Mouse (Mus musculus) C2C12 (cell line): Measurements from ENCODE around the gene Nectin2. TPM values are rescaled to one million over a fixed set of nuclear protein-coding genes. Genes with fewer than 3 reads are reported as not detected.

Experiments used
- H3K27me3 ChIP-seq: one replicate; pipeline ENCODE4 v1.6.1; 2011; ENCODE audit not compliant: control insufficient read depth, insufficient read depth, insufficient read length
- H3K36me3 ChIP-seq: one replicate; pipeline ENCODE4 v1.6.1; 2011; ENCODE audit not compliant: control insufficient read depth, insufficient read depth
- H3K4me3 ChIP-seq: one replicate; pipeline ENCODE4 v1.5.1; 2011; ENCODE audit warnings: mild to moderate bottlenecking, control low read depth; ENCODE audit not compliant: poor library complexity, insufficient read depth, severe bottlenecking
- H3K79me2 ChIP-seq: one replicate; pipeline ENCODE4 v1.6.1; 2011; ENCODE audit not compliant: control insufficient read depth, insufficient read depth
- H3K79me3 ChIP-seq: one replicate; pipeline ENCODE4 v1.6.1; 2011; ENCODE audit warnings: low read depth, control low read depth
- H3ac ChIP-seq: one replicate; pipeline ENCODE3; 2011; ENCODE audit warnings: low read depth; ENCODE audit not compliant: control insufficient read depth, insufficient read length
- CEBPB ChIP-seq: IDR thresholded peaks from one replicate; pipeline ENCODE4 v1.6.1; 2011; ENCODE audit warnings: low read depth, mild to moderate bottlenecking, control low read depth, moderate library complexity
- CTCF ChIP-seq: IDR thresholded peaks from one replicate; pipeline ENCODE4 v1.5.1; 2011; ENCODE audit not compliant: control insufficient read depth, insufficient read depth, insufficient read length
- FOSL1 ChIP-seq: IDR thresholded peaks from one replicate; pipeline ENCODE4 v1.8.0; 2011; ENCODE audit warnings: mild to moderate bottlenecking, low read length; ENCODE audit not compliant: poor library complexity, insufficient read depth, severe bottlenecking
- MAX ChIP-seq: IDR thresholded peaks from one replicate; pipeline ENCODE4 v1.6.1; 2011; ENCODE audit warnings: mild to moderate bottlenecking, control low read depth
- MYOD1 ChIP-seq: IDR thresholded peaks from one replicate; pipeline ENCODE4 v1.6.1; 2011; ENCODE audit warnings: low read depth; ENCODE audit not compliant: control insufficient read depth, insufficient read length
- MYOG ChIP-seq: IDR thresholded peaks from one replicate; pipeline ENCODE4 v1.6.1; 2011; ENCODE audit not compliant: control insufficient read depth, insufficient read length; ENCODE audit errors: extremely low read depth
- USF1 ChIP-seq: IDR thresholded peaks from one replicate; pipeline ENCODE4 v1.6.1; 2011; ENCODE audit warnings: low read depth, mild to moderate bottlenecking, control low read depth, moderate library complexity
- polyA plus RNA-seq: library from polyadenylated mRNA; unstranded; fragments of >200 nt; fragmentation: generic; extraction: Trizol; gene quantifications from one replicate; pipeline ENCODE4 v1.2.1, GENCODE M21; 2012; ENCODE audit warnings: missing spikeins

Nectin2 gene
- polyA plus RNA-seq, 1 experiment: 26.7 TPM

- H3K79me3 ChIP-seq: peaks cover 6% of the 10 kb centered on the region
- H3K36me3 ChIP-seq: no peaks in the 10 kb centered on the region
- peaks cover 7% of the 10 kb centered on the region for H3K79me2 ChIP-seq
- peak overlapping the region; percentile 0 for H3ac ChIP-seq
- H3K27me3 ChIP-seq: no peaks in the 10 kb centered on the region
- TF ChIP-seq CTCF (peak; percentile 84), CEBPB (no peak), MYOD1 (no peak)
- no peak overlapping the region for H3K4me3 ChIP-seq
These were observed 81.1 kb downstream of the Nectin2 start for GRCm38 (mm10) chr7:19668947-19669721.

- no peak overlapping the region for H3K4me3 ChIP-seq
- TF ChIP-seq MYOG (no peak), CEBPB (no peak), MYOD1 (no peak), CTCF (no peak), MAX (no peak), FOSL1 (no peak), USF1 (no peak)
- H3K79me2 ChIP-seq: peaks cover 24% of the 10 kb centered on the region
- H3K79me3 ChIP-seq: peaks cover 20% of the 10 kb centered on the region
- H3ac ChIP-seq: no peak overlapping the region
- H3K36me3 ChIP-seq: no peaks in the 10 kb centered on the region
- no peaks in the 10 kb centered on the region for H3K27me3 ChIP-seq
These were observed 82.8 kb downstream of the Nectin2 start for GRCm38 (mm10) chr7:19667434-19667833.

GRCm38 (mm10) chr7:19666750-19667149, 83.5 kb downstream of the Nectin2 start:
- no peaks in the 10 kb centered on the region for H3K27me3 ChIP-seq
- no peaks in the 10 kb centered on the region for H3K36me3 ChIP-seq
- H3K79me3 ChIP-seq: peaks cover 26% of the 10 kb centered on the region
- H3K4me3 ChIP-seq: no peak overlapping the region
- no peak overlapping the region for H3ac ChIP-seq
- TF ChIP-seq MAX: no peak
- peaks cover 31% of the 10 kb centered on the region for H3K79me2 ChIP-seq

Other genes starting within 250 kb of the Nectin2 start
- 4.8 TPM for gene Bloc1s3, start 242.1 kb downstream of the Nectin2 start, polyA plus RNA-seq
- gene Trappc6a, start 242.1 kb downstream of the Nectin2 start, polyA plus RNA-seq: 23.2 TPM
- gene Nkpd1, start 232.6 kb downstream of the Nectin2 start, polyA plus RNA-seq: 0.11 TPM
- gene Ppp1r37, start 187.4 kb downstream of the Nectin2 start, polyA plus RNA-seq: 32.6 TPM
- 1.9 TPM for gene Zfp296, start 173.2 kb downstream of the Nectin2 start, polyA plus RNA-seq
- 136 TPM for gene Gemin7, start 172.9 kb downstream of the Nectin2 start, polyA plus RNA-seq
- gene Clasrp, start 146.0 kb downstream of the Nectin2 start, polyA plus RNA-seq: 19.0 TPM
- 11.1 TPM for gene Relb, start 121.0 kb downstream of the Nectin2 start, polyA plus RNA-seq
- gene Clptm1, start 85.5 kb downstream of the Nectin2 start, polyA plus RNA-seq: 95.7 TPM
- not detected for gene Apoc2, start 72.5 kb downstream of the Nectin2 start, polyA plus RNA-seq
- not detected for gene Gm44805, start 69.1 kb downstream of the Nectin2 start, polyA plus RNA-seq
- gene Apoc4, start 69.0 kb downstream of the Nectin2 start, polyA plus RNA-seq: not detected
- not detected for gene Apoc1, start 57.8 kb downstream of the Nectin2 start, polyA plus RNA-seq
- gene Apoe, start 51.3 kb downstream of the Nectin2 start, polyA plus RNA-seq: 2.0 TPM
- 218 TPM for gene Tomm40, start 35.0 kb downstream of the Nectin2 start, polyA plus RNA-seq
- 1.7 TPM for gene Bcam, start 20.5 kb upstream of the Nectin2 start, polyA plus RNA-seq
- gene Cblc, start 46.3 kb upstream of the Nectin2 start, polyA plus RNA-seq: not detected
- gene Bcl3, start 72.3 kb upstream of the Nectin2 start, polyA plus RNA-seq: 7.8 TPM
- gene Gm19345, start 101.5 kb upstream of the Nectin2 start, polyA plus RNA-seq: not detected
- gene Ceacam16, start 110.8 kb upstream of the Nectin2 start, polyA plus RNA-seq: not detected
- not detected for gene Ceacam19, start 137.5 kb upstream of the Nectin2 start, polyA plus RNA-seq
- gene Pvr, start 170.7 kb upstream of the Nectin2 start, polyA plus RNA-seq: 16.5 TPM
- gene Igsf23, start 200.3 kb upstream of the Nectin2 start, polyA plus RNA-seq: 0.06 TPM
- not detected for gene Ceacam20, start 214.9 kb upstream of the Nectin2 start, polyA plus RNA-seq
- not detected for gene Nlrp9b, start 241.0 kb upstream of the Nectin2 start, polyA plus RNA-seq